Mouse (Mus musculus) cerebellum, adult 2 months (tissue): ENCODE data around the gene Slain2.

Experiments
- CTCF ChIP-seq: fragments of 200-500 bp; IDR thresholded peaks from 2 replicates; pipeline ENCODE4 v1.5.1; 2011; ENCODE audit warnings: low read depth, mild to moderate bottlenecking, control low read depth, low read length, moderate library complexity, borderline replicate concordance; ENCODE audit not compliant: insufficient read depth
- POLR2A ChIP-seq: fragments of 200-500 bp; IDR thresholded peaks from 2 replicates; pipeline ENCODE4 v1.6.1; 2011; ENCODE audit warnings: low read length, control low read depth, borderline replicate concordance; ENCODE audit not compliant: insufficient read depth

DNA sequence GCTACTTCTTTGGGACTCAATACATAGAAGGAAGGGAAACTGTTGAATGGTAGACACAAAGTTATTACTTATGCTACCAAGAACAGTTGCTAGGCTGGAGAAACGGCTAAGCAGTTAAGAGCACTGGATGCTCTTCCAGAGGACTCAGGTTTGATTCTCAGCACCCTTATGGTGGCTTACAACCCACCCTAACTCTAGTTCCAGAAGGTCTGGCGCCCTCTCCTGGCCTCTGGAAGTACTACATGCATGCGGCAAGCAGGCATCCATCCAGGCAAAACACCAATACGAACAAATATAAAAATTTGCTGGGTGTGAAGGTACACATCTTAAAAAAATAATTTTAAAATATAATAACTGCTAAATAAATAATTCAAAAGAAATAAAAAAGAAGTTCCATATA is 43.0 kb upstream of the Slain2 start:
- peak; percentile 33; the same call in 1 of the 2 replicates for TF ChIP-seq CTCF
- TF ChIP-seq POLR2A = no peak
